Mouse (Mus musculus) intestine, postnatal 0 days (tissue): ENCODE data around the gene Cds2. TPM values are rescaled to one million over a fixed set of nuclear protein-coding genes. Genes with fewer than 3 reads are reported as not detected.

Experiments used
- ATAC-seq: fragments of 200-750 bp; cut with Nextera tagmentation; 2 replicates; pipeline ENCODE4 v1.8.0; 2017; ENCODE audit warnings: mild to moderate bottlenecking, moderate TSS enrichment, moderate library complexity
- H3K27ac ChIP-seq: fragments of 300-500 bp; sonication (generic); 2 replicates; pipeline ENCODE4 v1.5.1; 2014; ENCODE audit warnings: mild to moderate bottlenecking, low read depth, low read length, moderate library complexity
- H3K27me3 ChIP-seq: fragments of 300-500 bp; sonication (generic); replicated peaks from 2 replicates; pipeline ENCODE4 v1.6.1; 2014; ENCODE audit warnings: low read length, mixed read lengths; ENCODE audit not compliant: control insufficient read depth, insufficient read depth
- H3K36me3 ChIP-seq: fragments of 300-500 bp; sonication (generic); 2 replicates; pipeline ENCODE4 v1.6.1; 2014; ENCODE audit warnings: mild to moderate bottlenecking, moderate library complexity; ENCODE audit not compliant: control insufficient read depth, insufficient read depth
- H3K4me1 ChIP-seq: fragments of 300-500 bp; sonication (generic); replicated peaks from 2 replicates; pipeline ENCODE4 v1.6.1; 2014; ENCODE audit warnings: antibody characterized with exemption, low read length, mixed read lengths; ENCODE audit not compliant: control insufficient read depth, insufficient read depth
- H3K4me2 ChIP-seq: fragments of 300-500 bp; sonication (generic); replicated peaks from 2 replicates; pipeline ENCODE4 v1.6.1; 2014; ENCODE audit warnings: low read depth, mild to moderate bottlenecking, moderate library complexity
- H3K4me3 ChIP-seq: fragments of 300-500 bp; sonication (generic); 2 replicates; pipeline ENCODE4 v1.5.1; 2014; ENCODE audit warnings: low read depth, low read length
- H3K9ac ChIP-seq: fragments of 300-500 bp; sonication (generic); 2 replicates; pipeline ENCODE4 v1.6.1; 2014; ENCODE audit warnings: mild to moderate bottlenecking, low read depth, low read length
- H3K9me3 ChIP-seq: fragments of 300-500 bp; sonication (generic); 2 replicates; pipeline ENCODE4 v1.6.1; 2016; ENCODE audit warnings: mixed run types; ENCODE audit not compliant: control insufficient read depth
- CTCF ChIP-seq: sonication (generic); IDR thresholded peaks from 2 replicates; pipeline ENCODE4 v1.5.1; 2016; ENCODE audit warnings: low read depth, mild to moderate bottlenecking, control low read depth, antibody characterized with exemption, moderate library complexity
- WGBS: fragments of 180-500 bp; shearing (Covaris S2); extraction: QIAGEN DNeasy Blood & Tissue Kit; methylation state at CpG from one replicate; pipeline ENCODE4 v1.1.7; 2014; 5-methylcytosine and 5-hydroxymethylcytosine counted together
- polyA plus RNA-seq: library from polyadenylated mRNA; unstranded; fragments of >200 nt; fragmentation: Nextera tagmentation; extraction: Ambion mirVana; gene quantifications from 2 replicates; pipeline ENCODE4 v1.2.1, GENCODE M21; 2015

The Cds2 gene
- 16.2 and 17.3 TPM in 2 replicates for polyA plus RNA-seq

DNA sequence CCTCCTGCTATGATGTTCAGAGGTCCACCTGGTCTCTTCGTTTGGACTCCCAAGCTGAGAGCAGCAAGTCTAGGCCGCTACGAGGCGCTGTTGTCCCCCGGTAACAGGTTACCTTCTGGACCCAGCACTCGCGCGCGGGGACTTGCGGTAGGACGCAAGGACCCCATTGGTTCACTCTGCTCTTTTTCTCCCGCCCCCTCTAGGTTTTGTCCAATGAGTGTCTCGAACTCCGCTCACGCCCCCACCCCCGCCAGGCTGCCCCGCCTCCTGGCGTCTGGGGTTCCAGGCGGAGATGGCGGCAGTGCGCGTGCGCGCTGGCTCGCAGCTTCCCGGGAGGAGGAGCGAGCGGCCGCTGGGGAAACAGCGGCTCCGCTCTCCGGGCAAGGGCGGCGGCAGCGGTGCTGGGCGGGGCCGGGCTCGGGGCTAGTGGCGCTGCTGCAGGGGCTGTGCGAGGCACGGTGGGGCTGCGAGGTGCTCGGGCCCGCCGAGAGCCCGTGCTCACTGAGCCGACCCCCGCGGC is at the start of gene Cds2:
TSS of gene Cds2 (plus strand) at position 270 of the 520 bp plus-strand sequence.
- H3K4me3 ChIP-seq: peak within 1 kb of the TSS; percentile 93
- peak within 1 kb of the TSS; percentile 93 for H3K4me2 ChIP-seq
- under 1% methylated on average over 49 of the region's 49 CpGs for WGBS
- peak within 1 kb of the TSS; percentile 81 for H3K27ac ChIP-seq
- 0 out of 2 replicates have a peak, but pooled peaks cover 3% of the 10 kb centered on the region for H3K4me1 ChIP-seq
- H3K9me3 ChIP-seq: no peaks in the 10 kb centered on the region
- no peaks in the 10 kb centered on the region for H3K36me3 ChIP-seq
- ATAC-seq: peak; percentile 100
- peak within 1 kb of the TSS; percentile 85 for H3K9ac ChIP-seq
- TF ChIP-seq CTCF: peak; percentile 97
- no peaks in the 10 kb centered on the region for H3K27me3 ChIP-seq

GRCm38 (mm10) chr2:132221611-132222073 is 41.3 kb upstream of the Cds2 start:
- no peaks in the 10 kb centered on the region for H3K27me3 ChIP-seq
- peaks cover under 1% of the 10 kb centered on the region; the same call in 1 of the 2 replicates for H3K9me3 ChIP-seq
- no peak overlapping the region for H3K9ac ChIP-seq
- TF ChIP-seq CTCF: no peak
- H3K4me1 ChIP-seq: no peaks in the 10 kb centered on the region
- no peaks in the 10 kb centered on the region for H3K36me3 ChIP-seq
- no peak for ATAC-seq
- no peak overlapping the region for H3K4me3 ChIP-seq
- no peak overlapping the region for H3K27ac ChIP-seq
- no peak overlapping the region for H3K4me2 ChIP-seq
- WGBS: 60% methylated on average over 11 of the region's 11 CpGs

DNA sequence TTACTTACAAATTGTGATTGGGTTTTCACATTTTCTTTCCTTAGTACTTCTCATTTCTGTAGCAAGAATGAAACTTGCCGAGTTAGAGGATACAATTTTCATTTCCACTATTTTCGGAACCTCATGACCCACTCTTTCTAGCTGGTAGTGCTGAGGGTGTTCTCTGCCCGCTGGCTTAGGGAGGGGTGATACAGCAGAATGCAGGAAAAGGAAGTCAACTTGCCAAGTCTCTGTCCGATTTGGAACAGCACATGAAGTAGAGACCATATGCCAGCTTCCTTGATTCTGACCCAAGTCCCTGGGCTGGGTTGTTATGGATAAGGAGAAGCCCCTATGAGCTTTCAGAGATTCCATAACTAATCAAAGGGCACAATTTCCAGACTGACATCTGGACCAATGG is 38.6 kb upstream of the Cds2 start:
- 85% methylated on average over 4 of the region's 4 CpGs for WGBS
- no peak for TF ChIP-seq CTCF
- ATAC-seq: no peak

GRCm38 (mm10) chr2:132232413-132232945 is 30.5 kb upstream of the Cds2 start:
- Histone ChIP-seq H3K36me3 (no peaks in the 10 kb centered on the region), H3K27ac (no peak overlapping the region)
- 51% methylated on average over 3 of the region's 3 CpGs for WGBS

More for the DNA sequence above, 38.6 kb upstream of the Cds2 start:
- Histone ChIP-seq H3K9me3 (peaks cover 6% of the 10 kb centered on the region; the same call in 1 of the 2 replicates), H3K4me3 (no peak overlapping the region), H3K4me2 (no peak overlapping the region), H3K9ac (no peak overlapping the region), H3K27ac (no peak overlapping the region), H3K27me3 (no peaks in the 10 kb centered on the region), H3K4me1 (no peaks in the 10 kb centered on the region), H3K36me3 (no peaks in the 10 kb centered on the region)

DNA sequence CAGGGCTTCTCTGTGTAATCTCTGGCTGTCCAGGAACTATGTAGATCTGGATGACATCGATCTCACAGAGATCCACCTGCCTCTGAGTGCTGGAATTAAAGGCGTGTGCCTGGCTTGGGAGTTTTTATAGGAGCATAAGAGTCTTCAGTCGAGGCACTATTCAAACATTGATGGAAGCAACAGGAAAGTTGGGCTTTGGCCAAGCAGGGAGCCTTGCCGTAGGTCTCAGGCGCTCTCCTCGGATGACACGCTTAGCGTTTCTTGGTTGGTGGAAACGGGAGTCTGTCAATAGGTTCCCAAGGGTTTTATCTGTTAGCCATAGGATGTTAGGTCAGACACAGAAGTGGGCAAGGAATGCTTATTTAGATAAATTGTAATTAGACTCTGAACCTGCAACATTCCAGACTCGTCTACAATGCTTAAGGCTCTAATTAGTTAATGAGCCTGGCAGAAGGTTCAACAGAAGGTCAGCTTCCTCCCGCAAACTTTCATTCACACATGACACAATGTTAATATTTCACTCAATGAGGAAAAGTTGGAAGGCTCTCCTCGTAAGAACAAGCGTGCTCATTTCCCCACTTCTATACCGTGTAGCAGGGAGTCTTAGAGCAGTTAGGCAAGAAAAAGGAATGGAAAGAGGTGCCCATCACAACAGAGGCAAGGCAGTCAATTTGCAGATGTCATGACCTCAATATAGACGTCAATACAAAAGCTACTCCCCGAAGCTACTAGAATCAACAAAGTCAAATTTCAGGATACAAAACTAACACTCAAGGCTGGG is 28.8 kb upstream of the Cds2 start:
- 22% methylated on average over 16 of the region's 16 CpGs for WGBS
- no peak overlapping the region for H3K4me3 ChIP-seq
- H3K9me3 ChIP-seq: no peaks in the 10 kb centered on the region
- H3K27me3 ChIP-seq: no peaks in the 10 kb centered on the region
- no peaks in the 10 kb centered on the region for H3K36me3 ChIP-seq
- no peak overlapping the region for H3K9ac ChIP-seq
- TF ChIP-seq CTCF: no peak
- peak; percentile 58 for ATAC-seq
- H3K27ac ChIP-seq: no peak overlapping the region; the same call in 1 of the 2 replicates
- H3K4me2 ChIP-seq: 0 out of 2 replicates have a peak overlapping the region, but pooled peaks have one; percentile 30
- peaks cover 13% of the 10 kb centered on the region; the same call in 1 of the 2 replicates for H3K4me1 ChIP-seq

More at GRCm38 (mm10) chr2:132232413-132232945, 30.5 kb upstream of the Cds2 start:
- Histone ChIP-seq H3K27me3 (no peaks in the 10 kb centered on the region), H3K4me2 (no peak overlapping the region), H3K9ac (no peak overlapping the region), H3K4me1 (peaks cover 13% of the 10 kb centered on the region; the same call in 1 of the 2 replicates), H3K9me3 (no peaks in the 10 kb centered on the region), H3K4me3 (no peak overlapping the region)
- TF ChIP-seq CTCF: no peak
- ATAC-seq: no peak

- peaks cover 13% of the 10 kb centered on the region; the same call in 1 of the 2 replicates for H3K4me1 ChIP-seq
- H3K4me2 ChIP-seq: 0 out of 2 replicates have a peak overlapping the region, but pooled peaks have one; percentile 3
- ATAC-seq: no peak
- H3K36me3 ChIP-seq: no peaks in the 10 kb centered on the region
- H3K4me3 ChIP-seq: no peak overlapping the region
- WGBS: 63% methylated on average over 2 of the region's 2 CpGs
- peak overlapping the region; percentile 30; the same call in 1 of the 2 replicates for H3K27ac ChIP-seq
- no peak overlapping the region for H3K9ac ChIP-seq
- no peaks in the 10 kb centered on the region for H3K27me3 ChIP-seq
- no peaks in the 10 kb centered on the region for H3K9me3 ChIP-seq
- no peak for TF ChIP-seq CTCF
Measured at GRCm38 (mm10) chr2:132235291-132235690, 27.7 kb upstream of the Cds2 start.
